Mouse (Mus musculus): ENCODE measurements around the gene Spc25. TPM values are rescaled to one million over a fixed set of nuclear protein-coding genes. Genes with fewer than 3 reads are reported as not detected.

The Spc25 gene
- polyA plus RNA-seq, 1 experiment, result 125 TPM

GRCm38 (mm10) chr2:69150841-69151240 is 55.2 kb downstream of the Spc25 start:
- H3K4me3 ChIP-seq (ENCODE audit: low read depth, low read length), result no peak overlapping the region
- no peak for TF ChIP-seq EP300 (IDR thresholded peaks at IDR 0.05; ENCODE audit: insufficient read depth, low read depth, low read length)
- TF ChIP-seq POLR2A (IDR thresholded peaks at IDR 0.05; ENCODE audit: insufficient read depth, low read length), result no peak
- no peak for TF ChIP-seq CTCF (IDR thresholded peaks at IDR 0.05; ENCODE audit: low read depth, low read length)
- no peak overlapping the region for H3K9ac ChIP-seq (ENCODE audit: low read depth, poor library complexity, severe bottlenecking)
- H3K27me3 ChIP-seq (ENCODE audit: control insufficient read depth, insufficient read depth, low read length, poor library complexity, severe bottlenecking), result no peaks in the 10 kb centered on the region
- no peaks in the 10 kb centered on the region for H3K36me3 ChIP-seq (ENCODE audit: control insufficient read depth, insufficient read depth, low read length, poor library complexity, severe bottlenecking)
- H3K27ac ChIP-seq (ENCODE audit: insufficient read depth, low read length), result no peak overlapping the region
- H3K4me1 ChIP-seq (ENCODE audit: control insufficient read depth, insufficient read depth, low read length), result no peaks in the 10 kb centered on the region
- no peaks in the 10 kb centered on the region for H3K9me3 ChIP-seq (replicated peaks; ENCODE audit: control insufficient read depth, insufficient read depth, low read length, poor library complexity, severe bottlenecking)

- Histone ChIP-seq H3K27ac (ENCODE audit: insufficient read depth, low read length) (no peak overlapping the region), H3K36me3 (ENCODE audit: control insufficient read depth, insufficient read depth, low read length, poor library complexity, severe bottlenecking) (no peaks in the 10 kb centered on the region), H3K9ac (ENCODE audit: low read depth, poor library complexity, severe bottlenecking) (no peak overlapping the region), H3K9me3 (replicated peaks; ENCODE audit: control insufficient read depth, insufficient read depth, low read length, poor library complexity, severe bottlenecking) (no peaks in the 10 kb centered on the region), H3K27me3 (ENCODE audit: control insufficient read depth, insufficient read depth, low read length, poor library complexity, severe bottlenecking) (no peaks in the 10 kb centered on the region), H3K4me1 (ENCODE audit: control insufficient read depth, insufficient read depth, low read length) (no peaks in the 10 kb centered on the region), H3K4me3 (ENCODE audit: low read depth, low read length) (no peak overlapping the region)
- TF ChIP-seq POLR2A (IDR thresholded peaks at IDR 0.05; ENCODE audit: insufficient read depth, low read length), result no peak
- no peak for TF ChIP-seq EP300 (IDR thresholded peaks at IDR 0.05; ENCODE audit: insufficient read depth, low read depth, low read length)
- TF ChIP-seq CTCF (IDR thresholded peaks at IDR 0.05; ENCODE audit: low read depth, low read length), result no peak
Measured at GRCm38 (mm10) chr2:69149154-69149553, 56.8 kb downstream of the Spc25 start.

GRCm38 (mm10) chr2:69148691-69149090 is 57.3 kb downstream of the Spc25 start:
- Histone ChIP-seq H3K4me1 (ENCODE audit: control insufficient read depth, insufficient read depth, low read length) (no peaks in the 10 kb centered on the region), H3K27me3 (ENCODE audit: control insufficient read depth, insufficient read depth, low read length, poor library complexity, severe bottlenecking) (no peaks in the 10 kb centered on the region), H3K4me3 (ENCODE audit: low read depth, low read length) (no peak overlapping the region), H3K27ac (ENCODE audit: insufficient read depth, low read length) (no peak overlapping the region), H3K9me3 (replicated peaks; ENCODE audit: control insufficient read depth, insufficient read depth, low read length, poor library complexity, severe bottlenecking) (no peaks in the 10 kb centered on the region), H3K36me3 (ENCODE audit: control insufficient read depth, insufficient read depth, low read length, poor library complexity, severe bottlenecking) (no peaks in the 10 kb centered on the region), H3K9ac (ENCODE audit: low read depth, poor library complexity, severe bottlenecking) (no peak overlapping the region)
- TF ChIP-seq POLR2A (IDR thresholded peaks at IDR 0.05; ENCODE audit: insufficient read depth, low read length) (no peak), EP300 (IDR thresholded peaks at IDR 0.05; ENCODE audit: insufficient read depth, low read depth, low read length) (no peak), CTCF (IDR thresholded peaks at IDR 0.05; ENCODE audit: low read depth, low read length) (no peak)

Other genes with a start within 250 kb of the Spc25 start
- gene Nostrin, start 70.4 kb downstream of the Spc25 start, polyA plus RNA-seq (2011; ENCODE audit: insufficient read depth, insufficient read length, low read depth, missing spikeins), result not detected in 2 replicates
- gene G6pc2, start 4.9 kb upstream of the Spc25 start, polyA plus RNA-seq (2011; ENCODE audit: insufficient read depth, insufficient read length, low read depth, missing spikeins), result not detected in 2 replicates
- gene Abcb11, start 136.4 kb upstream of the Spc25 start, polyA plus RNA-seq (2011; ENCODE audit: insufficient read depth, insufficient read length, low read depth, missing spikeins), result not detected in 2 replicates
- 0.13 and 0.15 TPM in 2 replicates for gene Dhrs9, start 174.3 kb upstream of the Spc25 start, polyA plus RNA-seq (2011; ENCODE audit: insufficient read depth, insufficient read length, low read depth, missing spikeins)

Data from ES-Bruce4 (cell line).